8 mouse cellular contexts compared by ENCODE assay signal in the genomic region with DNA sequence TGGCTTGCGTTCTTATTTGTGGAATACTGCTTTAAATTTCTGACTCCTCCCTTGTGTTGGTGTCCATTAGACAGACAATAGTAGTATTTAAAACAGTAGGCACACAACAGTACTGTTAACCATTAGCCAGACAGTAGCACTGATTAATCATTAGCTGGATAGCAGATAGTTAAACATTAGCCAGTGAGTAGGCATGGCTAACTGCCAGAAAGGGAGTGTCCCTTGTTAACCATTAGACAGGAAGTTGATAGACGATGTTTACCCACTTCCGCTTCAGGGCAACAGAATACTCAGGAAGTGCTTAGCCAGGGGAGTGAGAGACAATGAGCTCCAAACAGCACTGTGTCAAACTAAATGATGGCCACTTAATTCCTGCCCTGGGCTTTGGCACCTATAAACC. TPM values are rescaled to one million over a fixed set of nuclear protein-coding genes. Genes with fewer than 3 reads are reported as not detected.
DNase-seq lines count a peak whose midpoint lies in the region; ATAC-seq and TF ChIP-seq lines count a peak whose summit lies in the region.

TSS of gene Akr1c13 (plus strand) at position 247 of the 400 bp plus-strand sequence.

- H3K4me3 ChIP-seq in forebrain, postnatal 0 days (ENCODE audit: low read depth, low read length) = no peak within 1 kb of the TSS
- no peak within 1 kb of the TSS for H3K4me3 ChIP-seq in forebrain, embryonic 16.5 days (replicated peaks; ENCODE audit: low read length)
- H3K4me3 ChIP-seq in liver, embryonic 13.5 days (replicated peaks) = peak within 1 kb of the TSS; percentile 18; the same call in 1 of the 2 replicates
- no peak within 1 kb of the TSS for H3K4me3 ChIP-seq in midbrain, embryonic 16.5 days (ENCODE audit: low read depth, low read length)
- no peak within 1 kb of the TSS for H3K4me3 ChIP-seq in midbrain, embryonic 15.5 days

- H3K9ac ChIP-seq in forebrain, postnatal 0 days = no peak within 1 kb of the TSS
- no peak within 1 kb of the TSS for H3K9ac ChIP-seq in forebrain, embryonic 16.5 days (replicated peaks; ENCODE audit: low read depth, low read length)
- H3K9ac ChIP-seq in liver, embryonic 13.5 days = no peak within 1 kb of the TSS
- no peak within 1 kb of the TSS for H3K9ac ChIP-seq in midbrain, embryonic 16.5 days (ENCODE audit: low read depth, low read length)
- H3K9ac ChIP-seq in midbrain, embryonic 15.5 days = no peak within 1 kb of the TSS

- WGBS in forebrain, postnatal 0 days = 53% methylated on average over 3 of the region's 3 CpGs
- 46% methylated on average over 3 of the region's 3 CpGs for WGBS in forebrain, embryonic 16.5 days
- WGBS in liver, embryonic 13.5 days (ENCODE audit: insufficient replicate concordance) = 26% methylated on average over 3 of the region's 3 CpGs
- 81% methylated on average over 3 of the region's 3 CpGs for WGBS in midbrain, embryonic 16.5 days
- WGBS in midbrain, embryonic 15.5 days = 85% methylated on average over 3 of the region's 3 CpGs

- DNase-seq in forebrain, postnatal 0 days = peak; percentile 2
- peak; percentile 81 for DNase-seq in CD4-positive, CD25-positive, alpha-beta regulatory T cell, adult 2 months (ENCODE audit: low read depth, low spot score)
- peak; percentile 6 for DNase-seq in gonadal fat pad, adult 2 months (ENCODE audit: low read depth)
- DNase-seq in liver, embryonic 13.5 days = no peak
- peak; percentile 14 to 20 for DNase-seq in spleen, postnatal 36 days (ENCODE audit: low spot score in 2 of 2)

- no peaks in the 10 kb centered on the region for H3K9me3 ChIP-seq in forebrain, postnatal 0 days (ENCODE audit: low read length)
- no peaks in the 10 kb centered on the region for H3K9me3 ChIP-seq in forebrain, embryonic 16.5 days (ENCODE audit: control insufficient read depth, low read length)
- no peaks in the 10 kb centered on the region for H3K9me3 ChIP-seq in liver, embryonic 13.5 days (replicated peaks)
- no peaks in the 10 kb centered on the region for H3K9me3 ChIP-seq in midbrain, embryonic 16.5 days (replicated peaks; ENCODE audit: control insufficient read depth, low read length, poor library complexity, severe bottlenecking)
- no peaks in the 10 kb centered on the region for H3K9me3 ChIP-seq in midbrain, embryonic 15.5 days

- no peaks in the 10 kb centered on the region for H3K27me3 ChIP-seq in forebrain, postnatal 0 days (ENCODE audit: insufficient read depth, low read length)
- no peaks in the 10 kb centered on the region for H3K27me3 ChIP-seq in forebrain, embryonic 16.5 days (replicated peaks; ENCODE audit: control insufficient read depth, insufficient read depth, low read length)
- H3K27me3 ChIP-seq in liver, embryonic 13.5 days = no peaks in the 10 kb centered on the region
- no peaks in the 10 kb centered on the region for H3K27me3 ChIP-seq in midbrain, embryonic 16.5 days (ENCODE audit: control insufficient read depth, insufficient read depth, low read depth, low read length)
- H3K27me3 ChIP-seq in midbrain, embryonic 15.5 days (replicated peaks) = no peaks in the 10 kb centered on the region

- no peaks in the 10 kb centered on the region for H3K36me3 ChIP-seq in forebrain, postnatal 0 days (ENCODE audit: insufficient read depth)
- no peaks in the 10 kb centered on the region for H3K36me3 ChIP-seq in forebrain, embryonic 16.5 days (ENCODE audit: control insufficient read depth, insufficient read depth)
- H3K36me3 ChIP-seq in liver, embryonic 13.5 days = no peaks in the 10 kb centered on the region
- H3K36me3 ChIP-seq in midbrain, embryonic 16.5 days (ENCODE audit: control insufficient read depth, insufficient read depth, low read length) = no peaks in the 10 kb centered on the region
- H3K36me3 ChIP-seq in midbrain, embryonic 15.5 days (replicated peaks) = no peaks in the 10 kb centered on the region

- no peaks in the 10 kb centered on the region for H3K4me1 ChIP-seq in forebrain, postnatal 0 days (ENCODE audit: insufficient read depth)
- no peaks in the 10 kb centered on the region for H3K4me1 ChIP-seq in forebrain, embryonic 16.5 days (replicated peaks; ENCODE audit: control insufficient read depth, insufficient read depth, low read length)
- H3K4me1 ChIP-seq in liver, embryonic 13.5 days (replicated peaks) = no peaks in the 10 kb centered on the region
- no peaks in the 10 kb centered on the region for H3K4me1 ChIP-seq in midbrain, embryonic 16.5 days (ENCODE audit: control insufficient read depth, insufficient read depth, low read length)
- H3K4me1 ChIP-seq in midbrain, embryonic 15.5 days = no peaks in the 10 kb centered on the region

- H3K27ac ChIP-seq in forebrain, postnatal 0 days (ENCODE audit: low read depth, low read length) = no peak within 1 kb of the TSS
- no peak within 1 kb of the TSS for H3K27ac ChIP-seq in forebrain, embryonic 16.5 days (ENCODE audit: low read length)
- H3K27ac ChIP-seq in liver, embryonic 13.5 days = 0 out of 2 replicates have a peak within 1 kb of the TSS, but pooled peaks have one; percentile 18
- no peak within 1 kb of the TSS for H3K27ac ChIP-seq in midbrain, embryonic 16.5 days (ENCODE audit: low read length)
- no peak within 1 kb of the TSS for H3K27ac ChIP-seq in midbrain, embryonic 15.5 days

- no peak for TF ChIP-seq CTCF in forebrain, postnatal 0 days (IDR thresholded peaks at IDR 0.05; ENCODE audit: low read depth)

- 0 out of 2 replicates have a peak, but pooled peaks have one; percentile 23 for ATAC-seq in forebrain, postnatal 0 days
- ATAC-seq in forebrain, embryonic 16.5 days = no peak
- ATAC-seq in liver, embryonic 13.5 days (ENCODE audit: low read depth) = peak; percentile 79
- ATAC-seq in midbrain, embryonic 16.5 days = no peak
- no peak for ATAC-seq in midbrain, embryonic 15.5 days (replicated peaks)

- H3K4me2 ChIP-seq in forebrain, postnatal 0 days (ENCODE audit: low read depth) = no peak within 1 kb of the TSS
- no peak within 1 kb of the TSS for H3K4me2 ChIP-seq in forebrain, embryonic 16.5 days (ENCODE audit: low read length)
- H3K4me2 ChIP-seq in liver, embryonic 13.5 days = peak within 1 kb of the TSS; percentile 39
- H3K4me2 ChIP-seq in midbrain, embryonic 16.5 days (ENCODE audit: low read length) = no peak within 1 kb of the TSS
- no peak within 1 kb of the TSS for H3K4me2 ChIP-seq in midbrain, embryonic 15.5 days

RNA-seq across cellular contexts. Expression of gene Akr1c13, which starts in this region (rescaled TPM):
- 0.33 and 1.7 TPM in 2 replicates for total RNA-seq in forebrain, postnatal 0 days (2014; rRNA removed)
- 1.8 and 2.3 TPM in 2 replicates for polyA plus RNA-seq in forebrain, postnatal 0 days (2015; fragmentation: Nextera tagmentation; extraction: Ambion mirVana)
- 2.6 and 3.1 TPM in 2 replicates for polyA plus RNA-seq in forebrain, embryonic 16.5 days (2015; fragmentation: Nextera tagmentation; extraction: Ambion mirVana)
- 18.9 and 23.6 TPM in 2 replicates for polyA plus RNA-seq in gonadal fat pad, adult 2 months (2012; rRNA removed)
- polyA plus RNA-seq in liver, embryonic 13.5 days (2015; fragmentation: Nextera tagmentation; extraction: Ambion mirVana) = 31.9 and 35.1 TPM in 2 replicates
- polyA plus RNA-seq in midbrain, embryonic 16.5 days (2015; fragmentation: Nextera tagmentation; extraction: Ambion mirVana) = 1.2 and 1.5 TPM in 2 replicates
- 1.0 and 1.8 TPM in 2 replicates for polyA plus RNA-seq in midbrain, embryonic 15.5 days (2015; fragmentation: Nextera tagmentation; extraction: Ambion mirVana)

Comparison
In these comparisons a context has a peak if more than half of its experiments do, and no peak if none do; other contexts are left out.
1. ATAC-seq: peak in forebrain, postnatal 0 days (single experiment) and liver, embryonic 13.5 days (single experiment); none in forebrain, embryonic 16.5 days (single experiment), midbrain, embryonic 16.5 days (single experiment) and midbrain, embryonic 15.5 days (single experiment).